Mouse (Mus musculus) testis, adult 2 months (tissue): ENCODE results near the gene Paxbp1.

Source experiments
- CTCF ChIP-seq: fragments of 200-500 bp; IDR thresholded peaks from 2 replicates; pipeline ENCODE4 v1.5.1; 2012; ENCODE audit warnings: low read depth, mild to moderate bottlenecking, inconsistent platforms, low read length, moderate library complexity; ENCODE audit not compliant: control insufficient read depth, insufficient read depth, insufficient replicate concordance
- POLR2A ChIP-seq: fragments of 200-500 bp; IDR thresholded peaks from 2 replicates; pipeline ENCODE4 v1.6.1; 2012; ENCODE audit warnings: low read depth, mild to moderate bottlenecking, inconsistent platforms, low read length, moderate library complexity; ENCODE audit not compliant: control insufficient read depth

GRCm38 (mm10) chr16:91015761-91016160 is 28.6 kb downstream of the Paxbp1 start:
- TF ChIP-seq CTCF: no peak
- no peak for TF ChIP-seq POLR2A
